Mouse (Mus musculus) MEL (cell line): Measurements from ENCODE around the gene Serpinb1a. TPM values are rescaled to one million over a fixed set of nuclear protein-coding genes. Genes with fewer than 3 reads are reported as not detected.

Experiments used
- DNase-seq: peaks from one replicate; pipeline ENCODE4 v3.0.0; 2011; ENCODE audit warnings: low read depth, low spot score
- H3K27ac ChIP-seq: 2 replicates; pipeline ENCODE4 v1.5.1; 2012; ENCODE audit warnings: low read depth, mild to moderate bottlenecking, control low read depth, low read length, moderate library complexity; ENCODE audit not compliant: control insufficient read depth
- H3K27me3 ChIP-seq, 2 experiments: fragments of 150-350 bp in 1 of 2; sonication (generic) in 1 of 2; 2 replicates each; pipeline ENCODE4 v1.6.1; 2012; ENCODE audit warnings: low read length in 2 of 2, mild to moderate bottlenecking in 2 of 2, improper control_type of control experiment in 1 of 2, moderate library complexity in 1 of 2; ENCODE audit not compliant: insufficient read depth in 2 of 2, control insufficient read depth in 1 of 2
- H3K36me3 ChIP-seq, 2 experiments: 2 replicates each; pipeline ENCODE4 v1.6.1; 2012 to 2014; ENCODE audit warnings: low read length in 2 of 2, improper control_type of control experiment in 1 of 2, inconsistent platforms in 1 of 2, mild to moderate bottlenecking in 1 of 2; ENCODE audit not compliant: insufficient read depth in 2 of 2, control insufficient read depth in 1 of 2
- H3K4me1 ChIP-seq, 2 experiments: fragments of 150-350 bp in 1 of 2; sonication (generic) in 1 of 2; 2 replicates each; pipeline ENCODE4 v1.6.1; 2012; ENCODE audit warnings: low read length in 2 of 2, improper control_type of control experiment in 1 of 2, mild to moderate bottlenecking in 1 of 2; ENCODE audit not compliant: insufficient read depth in 2 of 2, control insufficient read depth in 1 of 2
- H3K4me3 ChIP-seq, 2 experiments: fragments of 150-350 bp in 1 of 2; sonication (generic) in 1 of 2; 2 replicates each; pipeline ENCODE4 v1.5.1; 2012; ENCODE audit warnings: low read depth in 2 of 2, low read length in 2 of 2, mild to moderate bottlenecking in 2 of 2, moderate library complexity in 2 of 2, control low read depth in 1 of 2, improper control_type of control experiment in 1 of 2; ENCODE audit not compliant: control insufficient read depth in 1 of 2, insufficient read depth in 1 of 2
- H3K79me2 ChIP-seq: 2 replicates; pipeline ENCODE4 v1.6.1; 2012; ENCODE audit warnings: mild to moderate bottlenecking, low read length, moderate library complexity; ENCODE audit not compliant: control insufficient read depth, poor library complexity, insufficient read depth
- H3K9ac ChIP-seq: 2 replicates; pipeline ENCODE4 v1.6.1; 2012; ENCODE audit warnings: low read depth, mild to moderate bottlenecking, control low read depth, low read length, moderate library complexity; ENCODE audit not compliant: control insufficient read depth, poor library complexity, severe bottlenecking
- H3K9me3 ChIP-seq: fragments of 150-350 bp; sonication (generic); replicated peaks from 2 replicates; pipeline ENCODE4 v1.6.1; 2012; ENCODE audit warnings: mild to moderate bottlenecking, low read length, improper control_type of control experiment, moderate library complexity; ENCODE audit not compliant: insufficient read depth
- BHLHE40 ChIP-seq: IDR thresholded peaks from 2 replicates; pipeline ENCODE4 v1.6.1; 2012; ENCODE audit warnings: low read depth, mild to moderate bottlenecking, inconsistent platforms, low read length, improper control_type of control experiment, borderline replicate concordance
- CTCF ChIP-seq, 3 experiments: IDR thresholded peaks in 2 of 3; conservative IDR thresholded peaks in 1 of 3; 2 replicates each; pipeline ENCODE4 v1.5.1; 2011 to 2012; ENCODE audit warnings: low read length in 3 of 3, low read depth in 2 of 3, mild to moderate bottlenecking in 2 of 3, improper control_type of control experiment in 1 of 3, inconsistent platforms in 1 of 3, mixed read lengths in 1 of 3, moderate library complexity in 1 of 3; ENCODE audit not compliant: control insufficient read depth in 1 of 3, insufficient read depth in 1 of 3, poor library complexity in 1 of 3, severe bottlenecking in 1 of 3
- ELF1 ChIP-seq: IDR thresholded peaks from 2 replicates; pipeline ENCODE4 v1.6.1; 2014; ENCODE audit warnings: low read depth, mild to moderate bottlenecking, inconsistent platforms, low read length, improper control_type of control experiment, moderate library complexity
- EP300 ChIP-seq, 2 experiments: IDR thresholded peaks; 2 replicates each; pipeline ENCODE4 v1.6.1; 2011; ENCODE audit warnings: improper control_type of control experiment in 2 of 2, low read length in 2 of 2, low read depth in 1 of 2, mild to moderate bottlenecking in 1 of 2
- MAFK ChIP-seq: IDR thresholded peaks from 2 replicates; pipeline ENCODE4 v1.6.1; 2011; ENCODE audit warnings: low read depth, mild to moderate bottlenecking, low read length, improper control_type of control experiment, borderline replicate concordance
- MEF2A ChIP-seq: IDR thresholded peaks from 2 replicates; pipeline ENCODE4 v1.6.1; 2014; ENCODE audit warnings: low read depth, mild to moderate bottlenecking, inconsistent platforms, low read length, improper control_type of control experiment; ENCODE audit not compliant: poor library complexity, insufficient replicate concordance, severe bottlenecking; ENCODE audit errors: extremely low read depth
- MYB ChIP-seq: IDR thresholded peaks from 2 replicates; pipeline ENCODE4 v1.6.1; 2011; ENCODE audit warnings: mild to moderate bottlenecking, low read depth, low read length, improper control_type of control experiment
- MYC ChIP-seq: IDR thresholded peaks from 2 replicates; pipeline ENCODE4 v1.6.1; 2011; ENCODE audit warnings: low read depth, mild to moderate bottlenecking, low read length, improper control_type of control experiment, moderate library complexity
- NELFE ChIP-seq: IDR thresholded peaks from 2 replicates; pipeline ENCODE4 v1.6.1; 2011; ENCODE audit warnings: low read depth, low read length, improper control_type of control experiment
- POLR2A ChIP-seq, 2 experiments: IDR thresholded peaks; 2 replicates each; pipeline ENCODE4 v1.6.1; 2011 to 2012; ENCODE audit warnings: low read length in 2 of 2, mild to moderate bottlenecking in 2 of 2, control low read depth in 1 of 2, improper control_type of control experiment in 1 of 2, low read depth in 1 of 2, moderate library complexity in 1 of 2; ENCODE audit not compliant: control insufficient read depth in 1 of 2, insufficient read depth in 1 of 2, poor library complexity in 1 of 2
- POLR2AphosphoS2 ChIP-seq: IDR thresholded peaks from 2 replicates; pipeline ENCODE4 v1.6.1; 2011; ENCODE audit warnings: low read length, improper control_type of control experiment
- SIN3A ChIP-seq: IDR thresholded peaks from 2 replicates; pipeline ENCODE4 v1.6.1; 2012; ENCODE audit warnings: low read length, improper control_type of control experiment, inconsistent platforms
- TAL1 ChIP-seq: IDR thresholded peaks from 2 replicates; pipeline ENCODE4 v1.6.1; 2012; ENCODE audit warnings: mild to moderate bottlenecking, inconsistent platforms, low read length, moderate library complexity, mixed read lengths
- TBP ChIP-seq: IDR thresholded peaks from 2 replicates; pipeline ENCODE4 v1.8.0; 2011; ENCODE audit warnings: low read depth, low read length, improper control_type of control experiment
- USF1 ChIP-seq: IDR thresholded peaks from 2 replicates; pipeline ENCODE4 v1.6.1; 2014; ENCODE audit warnings: low read depth, mild to moderate bottlenecking, inconsistent platforms, low read length, improper control_type of control experiment, moderate library complexity
- USF2 ChIP-seq, 2 experiments: IDR thresholded peaks; 2 replicates each; pipeline ENCODE4 v1.6.1; 2011 to 2012; ENCODE audit warnings: improper control_type of control experiment in 2 of 2, low read length in 2 of 2, borderline replicate concordance in 1 of 2, inconsistent platforms in 1 of 2, low read depth in 1 of 2, mild to moderate bottlenecking in 1 of 2; ENCODE audit not compliant: insufficient read depth in 1 of 2
- ZKSCAN1 ChIP-seq: IDR thresholded peaks from 2 replicates; pipeline ENCODE4 v1.6.1; 2012; ENCODE audit warnings: low read depth, mild to moderate bottlenecking, inconsistent platforms, low read length, improper control_type of control experiment, moderate library complexity
- ZNF384 ChIP-seq: IDR thresholded peaks from 2 replicates; pipeline ENCODE4 v1.6.1; 2012; ENCODE audit warnings: low read depth, mild to moderate bottlenecking, inconsistent platforms, low read length, improper control_type of control experiment
- polyA plus RNA-seq, 2 experiments: library from polyadenylated mRNA; stranded (reverse) in 1 of 2; unstranded in 1 of 2; fragments of >175 nt in 1 of 2; fragments of >200 nt in 1 of 2; gene quantifications; 2 replicates each; pipeline versions ENCODE4 v1.2.1 to v1.2.4; 2012; ENCODE audit warnings: low replicate concordance in 2 of 2, low read depth in 1 of 2; ENCODE audit not compliant: insufficient read length in 2 of 2, insufficient read depth in 1 of 2, missing spikeins in 1 of 2
- total RNA-seq: library from RNA; depleted of rRNA; stranded (reverse); fragments of 300-350 nt; gene quantifications from 2 replicates; pipeline ENCODE4 v1.2.3, GENCODE M21; 2012

Gene Serpinb1a
- total and polyA plus RNA-seq, 3 experiments, result 2.7 to 6.8 TPM; not detected in 1

DNA sequence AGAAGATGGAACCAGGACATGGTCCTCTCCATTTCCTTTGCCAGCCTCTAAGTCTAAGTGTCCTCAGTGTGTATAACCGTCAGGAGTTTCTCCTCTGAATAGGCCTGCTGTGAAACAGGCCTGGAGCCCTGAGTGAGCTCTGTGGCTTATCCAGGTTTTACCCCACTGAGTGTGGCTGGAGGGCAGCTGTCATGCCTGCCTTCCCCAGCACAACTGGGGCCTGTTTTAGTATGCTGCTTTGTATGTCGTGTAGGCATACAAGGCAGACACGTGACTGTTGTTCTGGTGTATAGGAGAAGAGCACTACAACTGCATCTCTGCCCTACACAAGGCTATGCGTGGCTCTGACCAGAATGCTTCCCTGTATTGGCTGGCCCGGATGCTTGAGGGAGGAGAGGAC lies 31.1 kb downstream of the Serpinb1a start:
- no peak overlapping the region for H3K27ac ChIP-seq
- H3K27me3 ChIP-seq, result no peaks in the 10 kb centered on the region
- TF ChIP-seq ZKSCAN1 (no peak), SIN3A (no peak), USF1 (no peak), EP300 (IDR thresholded peaks at IDR 0.05; ENCODE audit: low read depth in 1 of 2, low read length in 2 of 2) (no peak), MYC (no peak), ZNF384 (no peak), NELFE (no peak), MAFK (no peak), MEF2A (no peak), TAL1 (no peak), ELF1 (no peak), MYB (no peak), POLR2A (IDR thresholded peaks at IDR 0.05; ENCODE audit: control insufficient read depth in 1 of 2, insufficient read depth in 1 of 2, low read depth in 1 of 2, low read length in 2 of 2, poor library complexity in 1 of 2) (no peak), BHLHE40 (no peak), TBP (no peak), USF2 (IDR thresholded peaks at IDR 0.05; ENCODE audit: borderline replicate concordance in 1 of 2, insufficient read depth in 1 of 2, low read depth in 1 of 2, low read length in 2 of 2) (no peak), CTCF (IDR thresholded peaks at IDR 0.05 in 2 of 3, conservative IDR thresholded peaks at IDR 0.05 in 1 of 3; ENCODE audit: control insufficient read depth in 1 of 3, insufficient read depth in 1 of 3, low read depth in 2 of 3, low read length in 3 of 3, poor library complexity in 1 of 3, severe bottlenecking in 1 of 3) (no peak)
- TF ChIP-seq, all 39 proteins: peak for 0
- Histone ChIP-seq H3K36me3 (peaks cover 0 to 7% of the 10 kb centered on the region in 2 experiments; a peak in 2 of 4 replicates), H3K4me1 (no peaks in the 10 kb centered on the region), H3K4me3 (no peak overlapping the region), H3K9me3 (no peaks in the 10 kb centered on the region), H3K9ac (no peak overlapping the region), H3K79me2 (no peaks in the 10 kb centered on the region)
- DNase-seq, result no peak

GRCm38 (mm10) chr13:32819241-32819640 lies 31.7 kb downstream of the Serpinb1a start:
- no peak for TF ChIP-seq MAFK
- TF ChIP-seq EP300 (IDR thresholded peaks at IDR 0.05; ENCODE audit: low read depth in 1 of 2, low read length in 2 of 2), result no peak
- TF ChIP-seq POLR2AphosphoS2, result no peak
- TF ChIP-seq, all 39 proteins: peak for 0
- no peaks in the 10 kb centered on the region for H3K4me1 ChIP-seq
- no peak overlapping the region for H3K4me3 ChIP-seq
- no peak for DNase-seq
- H3K27ac ChIP-seq, result no peak overlapping the region
- H3K36me3 ChIP-seq, result peaks cover 0 to 11% of the 10 kb centered on the region in 2 experiments; a peak in 2 of 4 replicates
- H3K9ac ChIP-seq, result no peak overlapping the region
- no peaks in the 10 kb centered on the region for H3K27me3 ChIP-seq
- H3K9me3 ChIP-seq, result no peaks in the 10 kb centered on the region
- H3K79me2 ChIP-seq, result no peaks in the 10 kb centered on the region
